13 mouse cellular contexts compared by ENCODE assay signal in the genomic region with DNA sequence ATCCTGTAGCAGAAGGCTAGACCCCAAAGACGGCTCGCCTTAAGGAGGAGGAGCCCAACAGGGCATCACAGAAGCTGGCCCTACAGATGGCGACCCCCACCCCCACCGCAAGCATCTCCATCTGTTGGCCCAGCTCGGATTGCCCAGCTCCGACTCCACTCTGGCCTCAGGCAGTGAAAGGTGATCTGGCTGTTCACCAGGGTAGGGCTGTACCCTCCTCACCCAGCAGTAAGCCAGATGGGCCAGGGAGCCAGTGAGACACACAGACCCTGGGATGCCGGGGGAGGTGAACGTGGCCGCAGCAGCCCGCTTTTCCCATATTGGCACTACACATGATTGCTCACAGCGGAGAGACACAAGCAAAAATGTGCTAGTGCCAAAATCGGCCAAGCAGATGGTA.
DNase-seq lines count a peak whose midpoint lies in the region; ATAC-seq and TF ChIP-seq lines count a peak whose summit lies in the region.
"Had no signal": no experiment of that assay in that cellular context is flagged by ENCODE, and none has a peak within 500 bp of the region (broad histone marks: within the 10 kb centered on the region; RNA-seq: fewer than 3 reads in every experiment).

No protein-coding gene starts in this region.

- H3K4me3 ChIP-seq in hindbrain, embryonic 10.5 days, result 0 out of 2 replicates have a peak overlapping the region, but pooled peaks have one; percentile 13
- no peak overlapping the region for H3K4me3 ChIP-seq in hindbrain, embryonic 14.5 days (replicated peaks; ENCODE audit: low read length)
- no peak overlapping the region for H3K4me3 ChIP-seq in neural tube, embryonic 12.5 days
- no peak overlapping the region for H3K4me3 ChIP-seq in neural tube, embryonic 15.5 days (replicated peaks)
- no peak overlapping the region for H3K4me3 ChIP-seq in hindbrain, postnatal 0 days (ENCODE audit: low read length)
- no peak overlapping the region for H3K4me3 ChIP-seq in lung, postnatal 0 days (ENCODE audit: low read depth, low read length)
- H3K4me3 ChIP-seq: heart, embryonic 12.5 days; midbrain, embryonic 13.5 days had no signal

- H3K36me3 ChIP-seq in hindbrain, embryonic 10.5 days, result no peaks in the 10 kb centered on the region; the same call in 1 of the 2 replicates
- H3K36me3 ChIP-seq in hindbrain, embryonic 14.5 days (replicated peaks; ENCODE audit: control insufficient read depth, insufficient read depth), result no peaks in the 10 kb centered on the region
- no peaks in the 10 kb centered on the region for H3K36me3 ChIP-seq in neural tube, embryonic 12.5 days
- no peaks in the 10 kb centered on the region for H3K36me3 ChIP-seq in neural tube, embryonic 15.5 days
- H3K36me3 ChIP-seq in hindbrain, postnatal 0 days (ENCODE audit: insufficient read depth, low read length), result no peaks in the 10 kb centered on the region
- H3K36me3 ChIP-seq in lung, postnatal 0 days (ENCODE audit: insufficient read depth, low read length), result no peaks in the 10 kb centered on the region
- H3K36me3 ChIP-seq: heart, embryonic 12.5 days; midbrain, embryonic 13.5 days had no signal

- peaks cover 77% of the 10 kb centered on the region for H3K27me3 ChIP-seq in hindbrain, embryonic 10.5 days (ENCODE audit: insufficient read depth, poor library complexity, severe bottlenecking)
- H3K27me3 ChIP-seq in hindbrain, embryonic 14.5 days (ENCODE audit: control insufficient read depth, insufficient read depth, low read length), result peaks cover 63% of the 10 kb centered on the region
- H3K27me3 ChIP-seq in neural tube, embryonic 12.5 days (replicated peaks), result peaks cover 64% of the 10 kb centered on the region
- H3K27me3 ChIP-seq in neural tube, embryonic 15.5 days (replicated peaks), result peaks cover 67% of the 10 kb centered on the region
- peaks cover 35% of the 10 kb centered on the region for H3K27me3 ChIP-seq in hindbrain, postnatal 0 days (ENCODE audit: insufficient read depth, low read length)
- peaks cover 37% of the 10 kb centered on the region for H3K27me3 ChIP-seq in lung, postnatal 0 days (replicated peaks; ENCODE audit: insufficient read depth, low read length)

- peak; percentile 51 for DNase-seq in hindbrain, embryonic 10.5 days (ENCODE audit: low spot score)
- DNase-seq in hindbrain, embryonic 14.5 days (ENCODE audit: low spot score), result no peak
- DNase-seq in hindbrain, postnatal 0 days (ENCODE audit: low spot score), result peak; percentile 62
- no peak for DNase-seq in lung, postnatal 0 days (ENCODE audit: low spot score)
- no peak for DNase-seq in thymus, postnatal 36 days
- DNase-seq: cerebellum, adult 9-11 months; heart, postnatal 4 days; kidney, adult 18-20 months; lung, postnatal 4 days had no signal

- no peak for TF ChIP-seq CTCF in hindbrain, postnatal 0 days (IDR thresholded peaks at IDR 0.05; ENCODE audit: low read depth)
- TF ChIP-seq CTCF in lung, postnatal 0 days (IDR thresholded peaks at IDR 0.05), result no peak

- H3K9me3 ChIP-seq in hindbrain, embryonic 10.5 days, result no peaks in the 10 kb centered on the region
- H3K9me3 ChIP-seq in hindbrain, embryonic 14.5 days (ENCODE audit: control insufficient read depth, low read length), result no peaks in the 10 kb centered on the region
- no peaks in the 10 kb centered on the region for H3K9me3 ChIP-seq in neural tube, embryonic 12.5 days
- no peaks in the 10 kb centered on the region for H3K9me3 ChIP-seq in neural tube, embryonic 15.5 days (replicated peaks)
- no peaks in the 10 kb centered on the region for H3K9me3 ChIP-seq in hindbrain, postnatal 0 days (ENCODE audit: low read length)
- no peaks in the 10 kb centered on the region for H3K9me3 ChIP-seq in lung, postnatal 0 days (ENCODE audit: low read length)
- H3K9me3 ChIP-seq: heart, embryonic 12.5 days; midbrain, embryonic 13.5 days had no signal

- no peak overlapping the region for H3K4me2 ChIP-seq in hindbrain, embryonic 14.5 days (replicated peaks)
- H3K4me2 ChIP-seq in neural tube, embryonic 12.5 days (replicated peaks), result peak overlapping the region; percentile 32
- no peak overlapping the region for H3K4me2 ChIP-seq in neural tube, embryonic 15.5 days
- no peak overlapping the region for H3K4me2 ChIP-seq in hindbrain, postnatal 0 days (ENCODE audit: low read depth, low read length)
- no peak overlapping the region for H3K4me2 ChIP-seq in lung, postnatal 0 days (replicated peaks; ENCODE audit: low read depth, low read length)
- H3K4me2 ChIP-seq: heart, embryonic 12.5 days; midbrain, embryonic 13.5 days had no signal

- no peak for TF ChIP-seq EP300 in lung, postnatal 0 days (IDR thresholded peaks at IDR 0.05)

- H3K9ac ChIP-seq in hindbrain, embryonic 14.5 days, result no peak overlapping the region
- no peak overlapping the region for H3K9ac ChIP-seq in neural tube, embryonic 12.5 days
- H3K9ac ChIP-seq in neural tube, embryonic 15.5 days (replicated peaks), result no peak overlapping the region
- no peak overlapping the region for H3K9ac ChIP-seq in hindbrain, postnatal 0 days (replicated peaks; ENCODE audit: low read length)
- no peak overlapping the region for H3K9ac ChIP-seq in lung, postnatal 0 days (replicated peaks; ENCODE audit: low read depth)
- H3K9ac ChIP-seq: heart, embryonic 12.5 days; midbrain, embryonic 13.5 days had no signal

- WGBS in hindbrain, embryonic 10.5 days, result 68% methylated on average over 12 of the region's 12 CpGs
- WGBS in hindbrain, embryonic 14.5 days, result 56% methylated on average over 12 of the region's 12 CpGs
- WGBS in neural tube, embryonic 12.5 days, result 57% methylated on average over 12 of the region's 12 CpGs
- 40% methylated on average over 12 of the region's 12 CpGs for WGBS in neural tube, embryonic 15.5 days
- WGBS in hindbrain, postnatal 0 days, result 49% methylated on average over 12 of the region's 12 CpGs
- 79% methylated on average over 12 of the region's 12 CpGs for WGBS in lung, postnatal 0 days

- no peak; the same call in 1 of the 2 replicates for ATAC-seq in hindbrain, embryonic 14.5 days (ENCODE audit: low FRiP score)
- ATAC-seq in neural tube, embryonic 12.5 days (ENCODE audit: low FRiP score, low read depth), result no peak
- no peak for ATAC-seq in neural tube, embryonic 15.5 days (ENCODE audit: low FRiP score)
- ATAC-seq in hindbrain, postnatal 0 days, result peak; percentile 41
- ATAC-seq in lung, postnatal 0 days, result no peak
- ATAC-seq: midbrain, embryonic 13.5 days had no signal

- H3K4me1 ChIP-seq in hindbrain, embryonic 10.5 days (replicated peaks), result peaks cover 66% of the 10 kb centered on the region
- peaks cover 7% of the 10 kb centered on the region; the same call in 1 of the 2 replicates for H3K4me1 ChIP-seq in hindbrain, embryonic 14.5 days (replicated peaks; ENCODE audit: control insufficient read depth, insufficient read depth, low read length)
- H3K4me1 ChIP-seq in neural tube, embryonic 12.5 days, result peaks cover 27% of the 10 kb centered on the region
- H3K4me1 ChIP-seq in neural tube, embryonic 15.5 days, result peaks cover 15% of the 10 kb centered on the region
- H3K4me1 ChIP-seq in hindbrain, postnatal 0 days (ENCODE audit: insufficient read depth, low read length), result no peaks in the 10 kb centered on the region; the same call in 1 of the 2 replicates
- H3K4me1 ChIP-seq in lung, postnatal 0 days (ENCODE audit: insufficient read depth, low read depth, low read length), result no peaks in the 10 kb centered on the region

- H3K27ac ChIP-seq in hindbrain, embryonic 10.5 days, result 0 out of 2 replicates have a peak overlapping the region, but pooled peaks have one; percentile 24
- H3K27ac ChIP-seq in hindbrain, embryonic 14.5 days, result no peak overlapping the region
- no peak overlapping the region for H3K27ac ChIP-seq in neural tube, embryonic 12.5 days
- no peak overlapping the region for H3K27ac ChIP-seq in neural tube, embryonic 15.5 days (replicated peaks)
- H3K27ac ChIP-seq in hindbrain, postnatal 0 days, result peak overlapping the region; percentile 11; the same call in 1 of the 2 replicates
- H3K27ac ChIP-seq in lung, postnatal 0 days (ENCODE audit: low read length), result no peak overlapping the region
- H3K27ac ChIP-seq: midbrain, embryonic 13.5 days had no signal

Comparison
In these comparisons a context has a peak if more than half of its experiments do, and no peak if none do; other contexts are left out.
1. DNase-seq: peak in hindbrain, embryonic 10.5 days (single experiment) and hindbrain, postnatal 0 days (single experiment); none in hindbrain, embryonic 14.5 days (single experiment), lung, postnatal 0 days (single experiment) and thymus, postnatal 36 days (0 of 2).
2. H3K27ac ChIP-seq: peak in hindbrain, embryonic 10.5 days (single experiment) and hindbrain, postnatal 0 days (single experiment); none in hindbrain, embryonic 14.5 days (single experiment), neural tube, embryonic 12.5 days (single experiment), neural tube, embryonic 15.5 days (single experiment) and lung, postnatal 0 days (single experiment).